Mouse (Mus musculus): ENCODE measurements at regions not wholly inside any gene's neighbourhood (a gene's known extent, or its start where the extent isn't known, plus 50 kb on each side); places are given as distances from the start of the nearest gene placed in this dataset.

- DNase-seq = no peak
These were observed 702.2 kb upstream of the Tyrp1 start for GRCm38 (mm10) chr4:80131623-80132301.

GRCm38 (mm10) chr4:80140261-80140660 is 693.7 kb upstream of the Tyrp1 start:
- DNase-seq = no peak

GRCm38 (mm10) chr4:80159842-80160241 is 674.1 kb upstream of the Tyrp1 start:
- DNase-seq = no peak

GRCm38 (mm10) chr4:80173229-80173628 is 660.7 kb upstream of the Tyrp1 start:
- no peak for DNase-seq

- DNase-seq = no peak
These were observed 631.7 kb upstream of the Tyrp1 start for GRCm38 (mm10) chr4:80202223-80202622.

GRCm38 (mm10) chr4:80203916-80204315 is 630.0 kb upstream of the Tyrp1 start:
- peak; percentile 3 to 6 for DNase-seq

GRCm38 (mm10) chr4:80204374-80204773 is 629.5 kb upstream of the Tyrp1 start:
- DNase-seq = no peak

Data from layer of hippocampus, postnatal 36 days (tissue).